Mouse (Mus musculus): ENCODE measurements at regions not wholly inside any gene's neighbourhood (a gene's known extent, or its start where the extent isn't known, plus 50 kb on each side); places are given as distances from the start of the nearest gene placed in this dataset.

GRCm38 (mm10) chr2:61272721-61273120 is 305.7 kb upstream of the Tank start:
- no peak for DNase-seq (ENCODE audit: extremely low read depth, low read depth, low spot score)
- no peak overlapping the region for H3K4me3 ChIP-seq (ENCODE audit: insufficient read depth, low read depth, low read length)
- H3K79me2 ChIP-seq (ENCODE audit: control insufficient read depth, insufficient read depth, low read length): no peaks in the 10 kb centered on the region
- no peaks in the 10 kb centered on the region for H3K4me1 ChIP-seq (ENCODE audit: control insufficient read depth, insufficient read depth, low read length)
- WGBS: 86% methylated on average over 5 of the region's 5 CpGs
- H3K27me3 ChIP-seq (ENCODE audit: control insufficient read depth, insufficient read depth, low read length): no peaks in the 10 kb centered on the region
- H3K36me3 ChIP-seq (ENCODE audit: control insufficient read depth, insufficient read depth, low read length): no peaks in the 10 kb centered on the region
- TF ChIP-seq POLR2A (IDR thresholded peaks at IDR 0.05; ENCODE audit: extremely low read depth, insufficient read depth, low read length) (no peak), CTCF (IDR thresholded peaks at IDR 0.05; ENCODE audit: low read depth, low read length) (no peak)
- H3K27ac ChIP-seq (replicated peaks; ENCODE audit: insufficient read depth, low read depth, low read length): no peak overlapping the region
- H3K9ac ChIP-seq (ENCODE audit: low read depth, low read length): no peak overlapping the region

- Histone ChIP-seq H3K9ac (ENCODE audit: low read depth, low read length) (no peak overlapping the region), H3K36me3 (ENCODE audit: control insufficient read depth, insufficient read depth, low read length) (no peaks in the 10 kb centered on the region), H3K4me3 (ENCODE audit: insufficient read depth, low read depth, low read length) (no peak overlapping the region), H3K27me3 (ENCODE audit: control insufficient read depth, insufficient read depth, low read length) (no peaks in the 10 kb centered on the region), H3K79me2 (ENCODE audit: control insufficient read depth, insufficient read depth, low read length) (no peaks in the 10 kb centered on the region), H3K4me1 (ENCODE audit: control insufficient read depth, insufficient read depth, low read length) (no peaks in the 10 kb centered on the region), H3K27ac (replicated peaks; ENCODE audit: insufficient read depth, low read depth, low read length) (no peak overlapping the region)
- 94% methylated on average over 3 of the region's 3 CpGs for WGBS
- TF ChIP-seq CTCF (IDR thresholded peaks at IDR 0.05; ENCODE audit: low read depth, low read length) (no peak), POLR2A (IDR thresholded peaks at IDR 0.05; ENCODE audit: extremely low read depth, insufficient read depth, low read length) (no peak)
- DNase-seq (ENCODE audit: extremely low read depth, low read depth, low spot score): no peak
Measured at GRCm38 (mm10) chr2:61267706-61268105, 304.7 kb upstream of the Rbms1 start.

- peak; percentile 10 for DNase-seq (ENCODE audit: extremely low read depth, low read depth, low spot score)
- Histone ChIP-seq H3K79me2 (ENCODE audit: control insufficient read depth, insufficient read depth, low read length) (no peaks in the 10 kb centered on the region), H3K4me3 (ENCODE audit: insufficient read depth, low read depth, low read length) (no peak overlapping the region), H3K9ac (ENCODE audit: low read depth, low read length) (no peak overlapping the region), H3K36me3 (ENCODE audit: control insufficient read depth, insufficient read depth, low read length) (no peaks in the 10 kb centered on the region), H3K27ac (replicated peaks; ENCODE audit: insufficient read depth, low read depth, low read length) (no peak overlapping the region), H3K27me3 (ENCODE audit: control insufficient read depth, insufficient read depth, low read length) (no peaks in the 10 kb centered on the region), H3K4me1 (ENCODE audit: control insufficient read depth, insufficient read depth, low read length) (peaks cover 7% of the 10 kb centered on the region)
- 81% methylated on average over 9 of the region's 9 CpGs for WGBS
- TF ChIP-seq POLR2A (IDR thresholded peaks at IDR 0.05; ENCODE audit: extremely low read depth, insufficient read depth, low read length) (no peak), CTCF (IDR thresholded peaks at IDR 0.05; ENCODE audit: low read depth, low read length) (no peak)
Measured at GRCm38 (mm10) chr2:61250068-61250800, 287.2 kb upstream of the Rbms1 start.

- H3K27me3 ChIP-seq (ENCODE audit: control insufficient read depth, insufficient read depth, low read length): no peaks in the 10 kb centered on the region
- H3K9ac ChIP-seq (ENCODE audit: low read depth, low read length): no peak overlapping the region
- H3K27ac ChIP-seq (replicated peaks; ENCODE audit: insufficient read depth, low read depth, low read length): no peak overlapping the region
- DNase-seq (ENCODE audit: extremely low read depth, low read depth, low spot score): no peak
- H3K79me2 ChIP-seq (ENCODE audit: control insufficient read depth, insufficient read depth, low read length): no peaks in the 10 kb centered on the region
- no peak overlapping the region for H3K4me3 ChIP-seq (ENCODE audit: insufficient read depth, low read depth, low read length)
- no peaks in the 10 kb centered on the region for H3K36me3 ChIP-seq (ENCODE audit: control insufficient read depth, insufficient read depth, low read length)
- no peak for TF ChIP-seq CTCF (IDR thresholded peaks at IDR 0.05; ENCODE audit: low read depth, low read length)
- TF ChIP-seq POLR2A (IDR thresholded peaks at IDR 0.05; ENCODE audit: extremely low read depth, insufficient read depth, low read length): no peak
- 91% methylated on average over 4 of the region's 4 CpGs for WGBS
- H3K4me1 ChIP-seq (ENCODE audit: control insufficient read depth, insufficient read depth, low read length): peaks cover 7% of the 10 kb centered on the region
Measured at GRCm38 (mm10) chr2:61247956-61248355, 285.0 kb upstream of the Rbms1 start.

- H3K79me2 ChIP-seq (ENCODE audit: control insufficient read depth, insufficient read depth, low read length): no peaks in the 10 kb centered on the region
- H3K4me3 ChIP-seq (ENCODE audit: insufficient read depth, low read depth, low read length): no peak overlapping the region
- H3K27me3 ChIP-seq (ENCODE audit: control insufficient read depth, insufficient read depth, low read length): no peaks in the 10 kb centered on the region
- H3K27ac ChIP-seq (replicated peaks; ENCODE audit: insufficient read depth, low read depth, low read length): no peak overlapping the region
- no peaks in the 10 kb centered on the region for H3K36me3 ChIP-seq (ENCODE audit: control insufficient read depth, insufficient read depth, low read length)
- DNase-seq (ENCODE audit: extremely low read depth, low read depth, low spot score): no peak
- 93% methylated on average over 2 of the region's 2 CpGs for WGBS
- no peak overlapping the region for H3K9ac ChIP-seq (ENCODE audit: low read depth, low read length)
- TF ChIP-seq CTCF (IDR thresholded peaks at IDR 0.05; ENCODE audit: low read depth, low read length) (no peak), POLR2A (IDR thresholded peaks at IDR 0.05; ENCODE audit: extremely low read depth, insufficient read depth, low read length) (no peak)
- H3K4me1 ChIP-seq (ENCODE audit: control insufficient read depth, insufficient read depth, low read length): peaks cover 7% of the 10 kb centered on the region
Measured at GRCm38 (mm10) chr2:61247336-61247735, 284.3 kb upstream of the Rbms1 start.

GRCm38 (mm10) chr2:61246691-61247258 is 283.8 kb upstream of the Rbms1 start:
- peaks cover 7% of the 10 kb centered on the region for H3K4me1 ChIP-seq (ENCODE audit: control insufficient read depth, insufficient read depth, low read length)
- H3K4me3 ChIP-seq (ENCODE audit: insufficient read depth, low read depth, low read length): no peak overlapping the region
- 16% methylated on average over 3 of the region's 3 CpGs for WGBS
- no peak for TF ChIP-seq CTCF (IDR thresholded peaks at IDR 0.05; ENCODE audit: low read depth, low read length)
- TF ChIP-seq POLR2A (IDR thresholded peaks at IDR 0.05; ENCODE audit: extremely low read depth, insufficient read depth, low read length): no peak
- no peaks in the 10 kb centered on the region for H3K36me3 ChIP-seq (ENCODE audit: control insufficient read depth, insufficient read depth, low read length)
- DNase-seq (ENCODE audit: extremely low read depth, low read depth, low spot score): peak; percentile 52
- H3K27ac ChIP-seq (replicated peaks; ENCODE audit: insufficient read depth, low read depth, low read length): no peak overlapping the region
- H3K27me3 ChIP-seq (ENCODE audit: control insufficient read depth, insufficient read depth, low read length): no peaks in the 10 kb centered on the region
- H3K79me2 ChIP-seq (ENCODE audit: control insufficient read depth, insufficient read depth, low read length): no peaks in the 10 kb centered on the region
- H3K9ac ChIP-seq (ENCODE audit: low read depth, low read length): no peak overlapping the region
